Mouse (Mus musculus) lung, postnatal 4 days (tissue): ENCODE data around the gene Ccdc170.
A peak's percentile ranks its signal among the peaks of the same experiment; 100 is the strongest.
"Not testable (repeated sequence)": the region's sequence is repeated elsewhere in the genome, so short reads cannot be mapped to it uniquely, and the experiment has no call there.

ENCODE experiments used
- DNase-seq, 2 experiments: peaks; one replicate each; pipeline ENCODE4 v3.0.0; 2021

Gene Ccdc170

GRCm38 (mm10) chr10:4523078-4523477, 40.8 kb downstream of the Ccdc170 start:
- no peak for DNase-seq

- no peak for DNase-seq
These were observed 45.7 kb downstream of the Ccdc170 start for GRCm38 (mm10) chr10:4528043-4528442.

DNA sequence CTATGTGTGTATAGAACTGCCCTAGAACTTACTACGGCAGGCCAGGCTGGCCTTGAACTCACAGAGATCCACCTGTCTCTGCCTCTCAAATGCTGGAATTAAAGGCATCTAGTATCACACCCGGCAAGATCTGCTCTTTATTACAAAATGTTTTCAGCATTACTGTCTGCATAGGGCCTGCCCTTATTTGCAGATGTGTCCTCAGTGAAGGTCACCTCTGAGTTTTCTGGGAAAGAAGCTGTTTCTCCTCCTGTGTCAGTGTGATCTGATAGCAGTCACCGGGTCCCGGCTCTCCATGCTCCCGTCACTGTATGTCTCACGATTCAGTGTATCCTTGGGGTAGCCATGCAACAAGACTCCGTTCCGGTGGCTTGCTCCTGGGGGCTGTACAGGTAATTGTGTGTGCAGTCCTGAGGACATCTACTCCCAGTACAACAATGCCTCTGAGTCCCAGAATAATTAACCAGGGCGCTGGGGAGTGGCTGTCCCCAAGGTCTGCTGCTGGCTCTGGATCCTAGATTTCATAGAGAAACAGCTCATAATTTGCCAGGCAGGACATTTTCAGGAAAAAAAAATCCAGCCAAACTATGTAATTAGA, 48.4 kb downstream of the Ccdc170 start:
- DNase-seq, result no peak

GRCm38 (mm10) chr10:4531933-4532332, 49.6 kb downstream of the Ccdc170 start:
- DNase-seq, result no peak

DNA sequence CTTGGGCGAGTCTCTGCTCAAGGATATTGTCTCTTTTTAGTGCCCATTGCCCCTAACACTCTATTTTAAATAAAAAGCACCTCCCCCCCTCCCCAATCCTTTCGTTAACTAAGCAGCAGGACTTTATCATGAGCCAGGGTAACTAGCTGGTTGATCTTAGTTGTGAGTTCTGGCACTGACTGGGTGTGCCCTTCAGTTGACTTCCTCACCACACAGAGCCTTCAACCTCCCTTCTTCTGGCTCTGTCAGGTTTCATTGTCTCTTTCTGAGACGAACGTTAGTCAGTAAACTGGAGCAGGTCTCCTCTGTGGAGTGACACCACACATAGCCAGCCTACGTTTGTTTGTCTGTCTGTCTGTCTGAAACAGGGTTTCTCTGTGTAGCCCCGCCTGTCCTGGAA, 50.4 kb downstream of the Ccdc170 start:
- DNase-seq, result no peak

GRCm38 (mm10) chr10:4533873-4534272, 51.6 kb downstream of the Ccdc170 start:
- DNase-seq, result no peak

GRCm38 (mm10) chr10:4545550-4545949, 63.2 kb downstream of the Ccdc170 start:
- DNase-seq, result no peak

DNA sequence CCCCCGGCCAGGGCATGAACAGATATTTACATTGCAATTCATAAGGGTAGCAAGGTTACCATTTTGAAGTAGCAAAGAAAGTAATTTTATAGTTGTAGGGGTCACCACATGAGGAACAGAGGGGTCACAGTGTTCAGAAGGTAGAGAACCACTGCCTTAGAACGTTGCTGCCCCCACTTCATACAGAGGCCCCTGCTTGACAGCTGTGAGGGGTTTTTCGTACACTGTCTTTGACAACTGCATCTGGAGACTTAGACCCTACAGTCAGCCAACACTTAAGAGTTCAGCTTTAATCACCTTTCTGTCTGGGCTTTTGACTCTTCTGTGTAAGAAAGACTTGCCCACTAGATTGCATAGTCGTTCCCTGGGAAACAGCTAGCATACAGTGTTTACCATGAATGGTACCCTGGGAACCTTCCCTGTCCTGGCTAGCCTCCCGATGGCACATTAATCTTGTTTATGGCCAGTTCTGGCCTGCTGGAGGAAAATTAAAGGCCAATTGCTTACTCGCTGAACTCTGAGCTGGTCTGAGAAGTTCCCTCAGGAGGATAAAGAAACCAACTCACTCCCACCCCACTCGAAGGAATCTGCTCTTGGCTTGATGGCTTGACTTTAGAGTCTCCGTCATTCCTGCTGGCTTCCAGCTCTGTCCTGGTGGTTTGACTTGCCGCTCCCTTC, 71.3 kb downstream of the Ccdc170 start:
- DNase-seq, result peak in 1 of 2 experiments; percentile 25

DNA sequence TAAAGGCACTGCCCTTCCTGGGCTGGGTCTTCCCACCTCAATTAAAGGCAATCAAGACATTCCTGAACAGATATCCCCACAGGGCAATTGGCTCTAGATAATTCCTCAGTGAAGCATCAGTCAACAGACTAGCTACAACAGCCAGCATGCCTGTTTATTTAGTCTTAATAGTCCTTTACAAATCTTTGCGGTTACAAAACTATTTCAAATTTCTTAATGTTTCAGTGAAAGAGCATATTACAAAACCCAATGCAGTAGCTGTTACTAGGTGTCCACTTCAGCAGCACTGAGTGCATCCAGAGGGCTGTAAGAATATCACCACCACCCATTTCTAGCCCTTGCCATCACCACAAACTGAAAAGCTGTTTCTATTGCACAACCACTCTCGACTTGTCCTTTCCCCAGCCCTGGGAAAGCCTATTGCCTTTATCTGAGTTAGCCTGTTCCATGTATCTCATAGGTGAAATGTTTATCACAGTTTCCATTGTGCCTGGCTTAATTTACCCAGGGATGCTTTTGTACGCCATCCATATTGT, 74.6 kb downstream of the Ccdc170 start:
- no peak for DNase-seq

- DNase-seq, result no peak
These were observed 76.8 kb downstream of the Ccdc170 start for GRCm38 (mm10) chr10:4559132-4559531.

- DNase-seq, result no peak
These were observed 82.8 kb downstream of the Ccdc170 start for GRCm38 (mm10) chr10:4565148-4565547.

DNA sequence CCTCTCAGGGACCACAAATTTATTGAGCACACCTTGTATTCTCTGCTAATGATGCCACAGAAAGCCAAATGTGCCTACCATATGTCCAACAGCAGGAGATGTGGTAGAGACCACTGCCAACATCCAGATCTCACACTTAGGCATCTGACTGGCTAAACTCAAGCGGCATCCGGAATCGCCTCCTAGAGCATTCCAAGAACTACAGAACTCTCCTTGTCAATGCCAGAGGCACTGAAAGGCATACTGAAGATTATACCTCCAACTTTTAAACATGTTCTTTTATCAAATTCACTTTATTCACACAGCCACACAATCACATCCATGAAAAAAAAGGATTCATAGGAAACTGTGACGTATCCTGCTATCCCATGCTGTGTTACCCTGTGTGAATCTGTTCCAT, 88.5 kb downstream of the Ccdc170 start:
- DNase-seq, result no peak

GRCm38 (mm10) chr10:4571304-4571703, 89.0 kb downstream of the Ccdc170 start:
- DNase-seq, result no peak

DNA sequence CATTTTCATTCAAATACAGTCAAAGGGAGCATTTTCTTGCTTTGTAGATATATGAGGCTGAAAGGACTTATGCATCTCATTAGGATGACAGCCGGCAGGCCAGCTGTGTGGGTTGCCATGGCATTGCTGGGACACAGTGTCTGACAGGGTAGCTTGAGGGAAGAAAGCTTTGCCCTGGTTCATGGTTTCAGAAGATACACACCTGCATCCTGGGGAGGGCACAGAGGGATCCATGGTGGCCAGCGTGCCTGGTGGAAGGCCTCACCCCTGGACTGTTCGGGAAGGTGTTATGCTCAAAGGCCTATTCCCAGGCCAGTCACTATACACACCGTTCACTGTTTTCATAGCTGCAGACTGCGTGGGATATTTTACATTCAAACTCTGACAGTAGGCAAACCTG, 99.6 kb downstream of the Ccdc170 start:
- DNase-seq, result no peak

GRCm38 (mm10) chr10:4586691-4587090, 104.4 kb downstream of the Ccdc170 start:
- DNase-seq, result no peak

DNA sequence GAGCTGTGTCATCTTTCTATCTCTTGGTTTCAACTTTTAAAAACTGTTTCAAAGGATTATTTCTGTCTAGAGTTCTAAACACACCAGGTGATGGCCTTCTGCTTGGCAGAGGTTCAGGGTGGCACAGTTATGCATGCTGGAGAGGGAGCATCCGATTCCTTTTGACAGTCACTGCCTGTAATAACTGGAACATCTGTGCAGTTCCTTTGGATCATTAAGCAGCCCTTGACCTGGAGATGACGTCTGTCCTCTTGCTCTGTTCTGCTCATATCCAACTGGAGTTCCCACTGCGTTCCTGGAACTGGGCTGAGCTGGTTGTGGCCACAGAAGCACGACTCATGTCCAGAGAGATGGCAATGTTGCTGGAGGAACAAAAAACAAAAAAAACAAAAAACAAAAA, 107.3 kb downstream of the Ccdc170 start:
- no peak for DNase-seq

DNA sequence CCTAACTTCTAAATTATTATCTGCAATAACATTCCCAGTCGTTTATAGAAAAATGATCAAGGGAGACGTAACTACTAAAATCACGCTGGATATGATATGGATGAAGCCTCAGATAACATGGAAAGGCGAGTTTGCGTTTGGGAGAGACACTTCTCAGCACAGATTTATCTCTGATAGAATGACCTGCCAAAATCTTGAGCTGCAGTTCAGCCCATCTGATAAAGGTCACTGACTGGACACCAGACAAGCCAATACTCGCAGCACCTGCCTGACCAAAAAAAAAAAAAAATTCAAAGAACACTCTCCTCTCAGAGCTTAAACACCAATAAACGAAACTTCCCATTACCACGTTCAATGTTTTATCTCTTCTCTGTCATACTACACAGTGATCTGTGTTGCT, 108.7 kb downstream of the Ccdc170 start:
- DNase-seq, result no peak

DNA sequence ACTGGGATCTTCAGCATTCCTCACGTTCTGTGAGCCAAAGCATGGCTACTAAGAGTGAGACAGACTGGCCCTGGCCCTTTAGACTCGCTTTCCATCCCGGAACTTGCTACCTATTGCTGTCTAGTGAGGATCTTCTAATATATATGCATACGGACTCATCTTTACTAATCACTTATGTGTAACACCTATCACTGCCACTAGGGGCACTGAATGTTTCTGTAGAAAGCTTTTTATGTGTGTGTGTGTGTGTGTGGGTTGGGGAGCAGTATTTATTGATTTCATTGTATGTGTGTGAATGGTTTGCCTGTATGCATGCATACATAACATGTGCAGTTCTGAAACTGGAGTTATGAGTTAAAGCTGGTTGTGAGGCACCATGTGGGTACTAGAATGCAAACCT, 111.5 kb downstream of the Ccdc170 start:
- no peak for DNase-seq

DNA sequence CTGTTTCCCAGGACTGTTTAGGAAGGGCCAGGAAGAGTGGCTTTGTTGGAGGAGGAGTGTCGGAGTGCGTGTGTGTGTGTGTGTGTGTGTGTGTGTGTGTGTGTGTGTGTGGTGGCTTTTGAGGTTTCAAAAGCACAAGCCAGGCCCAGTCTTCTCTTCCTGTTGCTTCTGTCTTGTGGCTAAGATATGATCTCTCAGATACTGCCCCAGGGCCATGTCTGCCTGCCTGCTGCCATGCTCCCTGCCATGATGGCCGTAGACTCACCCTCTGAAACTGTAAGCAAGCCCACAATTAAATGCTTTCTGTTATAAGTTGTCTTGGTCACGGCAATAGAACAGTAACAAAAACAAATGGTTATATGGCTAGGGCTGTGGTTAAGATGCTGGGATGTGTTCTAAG, 114.9 kb downstream of the Ccdc170 start:
- no peak for DNase-seq

DNA sequence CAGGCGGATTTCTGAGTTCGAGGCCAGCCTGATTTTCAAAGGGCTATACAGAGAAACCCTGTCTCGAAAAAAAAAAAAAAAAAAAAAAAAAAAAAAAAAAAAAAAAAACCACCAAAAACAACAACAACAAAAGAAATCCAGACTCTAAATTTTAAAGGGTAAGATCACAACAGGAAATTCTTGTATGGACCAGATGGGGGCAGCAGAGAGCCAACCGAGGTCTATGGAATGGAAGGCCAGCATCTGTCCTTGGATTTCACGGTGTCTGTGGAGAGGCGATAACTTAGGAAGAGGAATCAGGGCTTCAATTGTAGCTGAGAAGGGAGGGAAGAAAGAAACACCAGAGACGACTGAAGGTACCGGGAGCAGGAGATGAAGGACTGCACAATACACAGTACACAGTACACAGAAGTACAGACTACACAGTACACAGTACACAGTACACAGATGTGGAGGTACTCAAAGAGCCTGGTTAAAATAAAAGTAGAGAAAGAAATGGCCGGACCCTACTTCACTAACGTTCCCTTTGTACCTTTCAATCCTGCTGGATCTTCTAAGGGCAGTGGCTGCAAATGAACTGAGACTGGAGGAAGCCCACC, 116.0 kb downstream of the Ccdc170 start:
- peak in 1 of 2 experiments; percentile 51 for DNase-seq

DNA sequence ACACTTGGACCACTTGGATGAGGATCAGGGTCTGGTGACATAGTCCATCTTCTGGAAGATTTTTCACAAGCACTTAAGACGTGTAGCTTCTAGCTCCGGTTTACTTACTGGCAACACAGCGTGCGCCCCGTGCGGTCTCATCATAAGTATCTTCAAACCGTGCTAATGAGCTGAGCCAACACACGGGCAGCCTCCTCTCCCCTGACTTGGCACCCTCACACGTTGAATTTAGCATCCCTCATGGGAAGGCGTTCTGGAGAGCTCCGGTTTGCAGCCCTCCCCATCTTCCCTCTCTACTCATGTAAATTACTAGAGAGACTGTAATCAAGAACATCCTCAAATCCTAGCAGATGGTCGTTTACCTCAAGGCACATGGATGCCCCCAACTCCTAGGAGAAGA, 116.6 kb downstream of the Ccdc170 start:
- no peak for DNase-seq

DNA sequence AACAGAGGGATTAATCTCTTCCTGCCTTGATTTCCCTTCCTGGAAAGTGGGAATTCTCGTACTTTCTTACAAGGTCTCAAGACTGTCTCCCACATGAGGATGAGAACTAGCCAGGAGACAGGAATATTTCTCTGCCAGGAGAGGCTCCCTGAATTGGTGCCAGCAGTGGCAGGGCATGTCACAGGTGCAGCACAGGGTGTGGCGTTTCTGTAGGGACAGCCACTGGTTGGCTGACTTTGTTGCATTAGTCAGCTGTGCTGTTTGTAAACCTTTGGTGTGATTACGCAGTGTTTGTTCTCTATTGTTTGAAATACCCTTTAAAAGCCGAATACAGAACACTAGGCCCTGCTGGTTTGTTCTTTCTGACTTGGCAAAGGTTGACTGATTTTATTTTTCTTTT, 117.3 kb downstream of the Ccdc170 start:
- DNase-seq, result no peak

DNA sequence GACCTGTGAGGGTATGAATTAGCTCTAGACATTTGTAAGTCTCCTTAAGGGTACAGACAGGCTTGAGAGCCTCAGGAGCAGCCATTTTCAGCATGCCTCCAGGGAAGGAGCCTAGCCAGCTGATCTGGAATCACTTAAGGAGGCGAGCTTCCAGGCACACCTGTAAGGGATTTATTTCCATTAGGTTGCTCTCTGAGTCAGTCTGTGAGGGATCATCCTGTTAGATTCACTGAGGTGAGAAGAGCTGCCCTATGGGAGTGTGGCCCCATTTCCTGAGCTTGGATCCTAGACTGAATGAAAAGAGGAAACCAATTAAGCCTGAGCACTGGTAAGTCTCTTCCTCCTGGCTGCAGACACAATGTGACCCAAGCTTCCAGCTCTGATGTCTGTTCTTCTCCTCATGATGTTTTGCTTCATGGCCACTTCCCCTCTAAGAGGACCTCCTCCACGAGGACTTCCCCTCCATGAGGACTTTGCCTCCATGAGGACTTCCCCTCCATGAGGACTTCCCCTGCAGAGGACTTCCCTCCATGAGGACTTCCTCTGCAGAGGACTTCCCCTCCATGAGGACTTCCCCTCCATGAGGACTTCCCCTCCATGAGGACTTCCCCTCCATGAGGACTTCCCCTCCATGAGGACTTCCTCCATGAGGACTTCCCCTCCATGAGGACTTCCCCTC, 118.6 kb downstream of the Ccdc170 start:
- DNase-seq, result no peak

- DNase-seq, result not testable (repeated sequence)
These were observed 119.3 kb downstream of the Ccdc170 start for GRCm38 (mm10) chr10:4601612-4602011.
